Mouse (Mus musculus) naive thymus-derived CD4-positive, alpha-beta T cell, adult 2 months (primary cell): ENCODE measurements at regions not wholly inside any gene's neighbourhood (a gene's known extent, or its start where the extent isn't known, plus 50 kb on each side); places are given as distances from the start of the nearest gene placed in this dataset.

ENCODE experiments used
- DNase-seq: peaks from one replicate; pipeline ENCODE4 v3.0.0-alpha.2; 2011; ENCODE audit warnings: low read depth

DNA sequence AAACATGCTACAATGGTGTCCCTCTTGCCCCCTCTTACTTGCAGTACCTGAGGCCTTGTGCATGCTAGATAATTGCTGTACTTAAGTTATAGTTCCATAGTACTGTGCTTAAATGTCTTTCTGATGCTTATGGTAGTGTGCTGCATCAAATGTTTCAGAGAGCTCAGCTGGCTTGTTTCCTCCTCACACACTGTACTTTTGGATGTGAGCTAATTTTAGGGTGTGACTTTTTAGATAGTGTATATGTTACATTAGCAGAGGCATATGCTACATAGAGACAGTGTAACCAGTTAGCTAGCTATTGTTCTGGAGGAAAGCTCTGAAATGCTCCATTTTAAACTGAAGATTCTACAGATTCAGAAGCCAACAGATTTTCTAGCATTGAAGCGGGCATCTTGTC, 467.9 kb upstream of the Nr5a2 start:
- DNase-seq: no peak

DNA sequence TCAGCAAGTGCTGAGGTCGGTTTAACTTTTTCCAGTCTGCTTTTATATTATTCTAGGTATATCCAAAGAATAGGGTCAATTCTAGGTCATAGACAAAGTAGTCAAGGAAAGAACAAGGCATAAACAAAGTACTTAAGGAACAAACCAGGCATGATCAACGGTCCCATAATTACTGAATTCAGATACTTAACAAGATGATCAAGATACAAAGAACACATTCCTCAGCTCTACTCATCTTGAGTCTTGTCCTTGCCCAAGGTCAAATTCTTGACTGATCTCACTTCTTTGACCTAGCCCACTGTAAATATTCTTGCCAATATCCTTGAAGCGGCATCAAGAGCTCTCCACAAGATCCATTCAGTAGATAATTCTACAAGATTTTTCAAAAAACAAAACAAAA, 458.1 kb upstream of the Nr5a2 start:
- DNase-seq: no peak

DNA sequence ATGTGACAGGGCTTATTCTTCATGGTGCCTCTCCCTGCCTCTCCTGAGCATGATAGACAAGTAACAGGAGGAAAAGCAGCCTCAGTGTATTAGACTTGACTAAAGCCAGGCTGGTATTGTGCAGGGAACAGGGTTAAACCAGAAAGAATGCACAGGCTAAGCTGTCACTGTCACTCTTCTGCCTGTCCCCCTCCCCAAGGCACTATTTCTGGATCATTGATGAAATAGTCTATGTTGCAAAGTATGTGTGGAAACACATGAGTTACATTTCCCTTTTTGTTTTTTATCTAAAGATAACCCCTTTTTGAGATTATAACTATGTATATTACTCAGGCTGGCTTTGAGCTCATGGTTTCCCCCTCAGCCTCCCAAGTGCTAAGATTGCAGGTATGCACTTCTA, 436.5 kb upstream of the Nr5a2 start:
- no peak for DNase-seq

DNA sequence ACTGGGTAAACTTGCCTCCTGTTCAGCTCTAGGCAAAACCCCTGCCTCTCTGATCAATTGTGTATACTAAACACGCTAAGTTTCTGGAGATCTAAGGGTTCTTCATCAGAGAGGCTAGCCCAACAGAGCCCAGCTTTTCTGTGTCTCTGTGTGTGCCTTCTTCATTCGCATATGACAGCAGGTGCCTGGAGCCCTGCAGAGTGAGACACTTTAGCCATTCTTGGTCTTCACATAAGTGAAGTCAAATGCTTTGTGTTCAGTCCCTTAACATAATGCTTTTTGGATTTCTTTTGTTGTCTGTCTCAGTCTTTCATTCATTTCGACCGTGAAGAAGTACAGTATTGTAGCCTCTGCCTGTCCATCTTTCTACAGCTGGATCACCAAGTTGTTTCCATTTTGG, 427.3 kb upstream of the Nr5a2 start:
- DNase-seq: no peak

DNA sequence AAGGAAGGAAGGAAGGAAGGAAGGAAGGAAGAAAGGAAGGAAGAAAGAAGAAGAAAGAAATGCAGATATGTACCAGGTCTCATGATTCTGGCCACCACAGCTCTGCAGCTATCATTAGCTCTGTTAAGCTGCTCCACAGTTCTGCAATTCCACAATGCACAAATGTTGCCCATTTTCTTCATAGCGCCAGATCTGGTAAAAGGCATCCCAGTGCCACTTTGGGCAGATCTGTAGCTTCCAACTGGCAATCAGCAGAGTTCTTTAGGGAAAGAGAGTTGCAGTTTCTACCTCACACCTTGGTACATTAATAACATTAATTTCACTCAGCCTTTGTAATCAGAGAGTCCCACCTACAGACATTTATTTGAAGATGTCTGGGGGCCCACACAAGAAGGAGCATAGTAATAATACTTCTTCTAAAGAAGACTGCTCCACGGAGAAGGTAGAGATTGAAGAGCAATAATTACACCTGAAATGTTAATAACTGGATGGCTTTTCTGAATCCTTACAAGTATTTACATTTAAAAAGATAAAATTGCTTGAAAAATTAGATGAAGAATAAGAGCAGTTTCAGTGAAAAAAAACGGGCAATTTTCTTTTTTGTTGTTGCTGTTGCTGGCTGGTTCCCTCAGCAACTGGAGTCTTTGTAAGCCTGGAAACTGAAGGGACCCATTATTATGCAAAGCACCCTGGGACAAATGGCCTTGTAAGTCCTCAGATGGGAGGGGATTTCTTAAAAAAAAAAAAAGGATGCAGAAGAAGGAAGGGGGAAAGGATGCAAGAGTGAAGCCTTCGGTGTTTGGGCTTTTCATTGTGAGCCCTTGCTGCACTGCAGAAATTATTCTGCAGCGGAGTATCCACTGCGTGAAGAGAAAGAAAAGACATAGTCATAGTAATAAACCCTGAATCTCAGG, 418.1 kb upstream of the Nr5a2 start:
- no peak for DNase-seq

DNA sequence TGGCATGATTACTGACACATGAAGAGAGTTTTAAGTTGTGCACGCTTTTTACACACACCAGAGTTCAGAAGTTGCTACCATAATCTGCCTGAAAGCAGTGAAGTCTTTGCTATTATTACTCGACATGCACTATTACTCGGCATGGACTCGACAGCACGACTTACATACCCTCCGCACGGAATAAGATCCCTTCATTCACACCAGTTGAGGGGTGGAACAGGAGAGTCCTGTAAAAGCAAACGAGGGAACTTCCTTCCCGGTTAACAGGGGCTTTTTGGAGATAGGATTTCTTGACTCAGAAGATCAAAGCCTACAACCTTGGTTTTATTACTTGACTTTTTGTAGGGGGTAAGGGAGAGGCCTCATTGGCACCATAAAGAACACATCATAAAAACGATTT, 416.4 kb upstream of the Nr5a2 start:
- no peak for DNase-seq

DNA sequence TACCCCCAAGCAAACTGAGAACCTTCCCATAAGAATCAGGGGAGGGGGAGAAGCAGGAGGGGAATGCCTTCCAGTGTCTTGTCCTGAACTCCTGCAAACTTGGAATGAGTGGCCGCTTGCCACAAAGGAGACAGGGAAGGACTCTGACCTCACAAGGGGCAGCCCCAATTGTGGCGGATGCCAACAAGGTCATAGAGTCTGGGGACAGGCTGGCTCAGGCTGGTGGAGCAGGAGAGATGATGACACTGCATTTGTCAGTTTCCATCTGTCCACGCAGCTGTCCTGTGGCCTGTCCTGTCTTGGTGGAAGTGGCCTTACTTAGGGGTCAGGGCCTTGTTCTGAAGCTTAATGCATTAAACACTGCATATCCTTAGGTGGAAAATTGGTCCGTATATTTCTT, 414.4 kb upstream of the Nr5a2 start:
- DNase-seq: no peak

DNA sequence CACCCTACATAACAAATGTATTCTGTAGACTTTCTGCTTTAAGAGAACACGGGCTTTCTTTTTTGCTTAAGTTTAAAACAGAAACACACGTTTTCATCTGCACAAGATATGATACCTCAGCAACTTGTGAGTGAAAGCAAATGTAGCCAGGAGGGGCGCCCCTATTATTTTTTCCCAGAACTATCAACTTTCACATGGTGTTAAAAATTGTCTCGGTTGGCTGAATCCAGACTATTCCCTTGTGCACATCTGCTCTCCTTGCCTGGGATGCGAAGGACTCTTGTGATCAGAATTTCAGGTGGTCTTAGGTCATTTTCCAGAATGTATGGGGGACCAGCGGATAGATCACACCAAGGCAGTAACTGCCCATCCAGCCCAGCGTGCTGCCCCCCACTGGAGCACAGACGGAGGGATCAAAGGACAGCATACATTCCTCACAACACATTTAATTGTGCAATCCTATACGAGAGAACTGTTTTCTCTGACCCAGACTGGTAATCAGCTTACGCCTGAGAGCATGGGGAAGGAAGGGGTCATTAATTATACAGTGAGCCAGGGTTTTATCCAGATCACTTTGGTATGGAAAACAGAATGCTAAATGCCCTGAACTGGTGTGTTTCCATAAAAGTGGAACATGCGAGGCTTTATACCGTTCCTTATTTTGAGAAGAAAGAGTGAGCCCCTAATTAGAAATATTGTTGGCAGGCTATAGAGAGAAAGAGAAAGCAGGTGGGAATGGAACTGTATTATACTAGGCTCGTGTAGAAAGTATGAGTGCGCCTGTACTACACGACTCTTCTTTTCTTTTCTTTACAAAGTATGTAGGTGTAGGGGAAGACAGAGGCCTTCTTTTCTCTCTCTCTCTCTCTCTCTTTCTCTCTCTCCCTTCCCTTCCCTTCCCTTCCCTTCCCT, 413.5 kb upstream of the Nr5a2 start:
- DNase-seq: no peak

DNA sequence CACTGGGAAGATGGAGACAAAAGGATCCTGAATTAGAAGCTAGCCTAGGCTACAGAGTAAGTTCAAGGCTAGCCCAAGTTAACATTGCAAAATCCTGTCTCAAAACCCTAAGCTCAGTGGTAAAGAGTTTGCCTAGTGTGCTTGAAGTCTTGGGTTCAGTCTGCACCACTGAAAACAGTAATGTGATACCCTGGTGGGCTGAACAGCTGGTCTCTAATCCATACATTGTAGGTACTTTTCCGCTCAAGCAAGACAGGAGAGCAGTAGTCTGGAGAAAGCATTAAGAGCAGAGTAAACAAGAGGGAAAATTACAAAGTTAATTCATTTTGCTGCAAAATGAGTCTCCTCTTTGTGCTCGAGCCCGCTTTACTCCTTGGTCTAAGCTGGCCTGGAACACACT, 412.0 kb upstream of the Nr5a2 start:
- no peak for DNase-seq

DNA sequence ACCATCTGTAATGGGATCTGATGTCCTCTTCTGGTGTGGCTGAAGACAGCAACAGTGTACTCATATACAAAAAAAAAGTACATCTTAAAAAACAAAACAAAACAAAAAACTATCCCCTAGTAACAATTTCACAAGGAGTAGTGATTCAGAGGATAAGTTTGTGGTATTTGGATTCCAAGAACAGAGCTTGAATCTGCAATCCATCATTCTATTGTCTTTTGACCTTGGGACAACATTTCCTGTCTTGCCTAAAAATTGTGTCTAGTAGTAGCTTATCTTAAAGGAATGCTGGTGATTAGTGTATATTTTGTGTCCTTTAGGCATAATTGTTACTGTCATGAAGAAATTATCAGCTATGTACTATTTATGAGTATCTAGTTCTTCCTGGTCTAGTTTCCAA, 404.1 kb upstream of the Nr5a2 start:
- DNase-seq: no peak

DNA sequence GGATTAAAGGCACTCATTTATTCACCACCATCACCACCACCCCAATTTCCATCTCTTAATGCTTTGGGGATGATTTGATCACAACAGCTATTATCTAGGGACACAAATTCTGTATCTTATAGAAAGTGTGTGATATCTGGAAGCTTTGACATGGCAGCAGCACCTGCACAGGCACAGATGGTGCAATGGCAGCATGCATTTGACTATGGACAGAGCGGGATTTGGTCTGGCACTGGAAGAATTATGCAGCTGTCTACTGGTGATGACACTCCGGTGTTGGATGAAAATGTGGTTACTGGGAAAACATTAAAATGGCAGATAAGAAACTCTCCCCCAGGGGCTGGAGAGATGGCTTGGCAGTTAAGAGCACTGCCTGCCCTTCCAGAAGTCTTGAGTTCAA, 403.7 kb upstream of the Nr5a2 start:
- no peak for DNase-seq

DNA sequence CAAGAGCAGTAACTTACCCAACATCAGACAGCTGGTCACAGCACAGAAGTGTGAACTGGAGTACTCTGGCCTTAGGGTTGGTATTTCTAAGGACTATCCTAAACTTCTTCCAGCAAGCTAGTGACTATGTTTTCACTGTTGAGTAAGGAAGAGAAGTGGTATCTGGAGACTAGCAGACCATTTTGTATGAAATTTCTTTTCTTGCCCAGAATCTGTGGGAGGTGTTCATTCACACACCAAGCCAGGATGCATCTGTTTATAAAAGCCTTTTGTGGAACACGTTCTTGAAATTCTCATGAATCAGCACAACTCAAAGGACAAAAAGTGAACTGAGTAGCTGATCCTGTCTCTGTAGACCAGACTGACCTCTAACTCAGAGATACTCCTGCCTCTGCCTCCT, 403.3 kb upstream of the Nr5a2 start:
- no peak for DNase-seq

DNA sequence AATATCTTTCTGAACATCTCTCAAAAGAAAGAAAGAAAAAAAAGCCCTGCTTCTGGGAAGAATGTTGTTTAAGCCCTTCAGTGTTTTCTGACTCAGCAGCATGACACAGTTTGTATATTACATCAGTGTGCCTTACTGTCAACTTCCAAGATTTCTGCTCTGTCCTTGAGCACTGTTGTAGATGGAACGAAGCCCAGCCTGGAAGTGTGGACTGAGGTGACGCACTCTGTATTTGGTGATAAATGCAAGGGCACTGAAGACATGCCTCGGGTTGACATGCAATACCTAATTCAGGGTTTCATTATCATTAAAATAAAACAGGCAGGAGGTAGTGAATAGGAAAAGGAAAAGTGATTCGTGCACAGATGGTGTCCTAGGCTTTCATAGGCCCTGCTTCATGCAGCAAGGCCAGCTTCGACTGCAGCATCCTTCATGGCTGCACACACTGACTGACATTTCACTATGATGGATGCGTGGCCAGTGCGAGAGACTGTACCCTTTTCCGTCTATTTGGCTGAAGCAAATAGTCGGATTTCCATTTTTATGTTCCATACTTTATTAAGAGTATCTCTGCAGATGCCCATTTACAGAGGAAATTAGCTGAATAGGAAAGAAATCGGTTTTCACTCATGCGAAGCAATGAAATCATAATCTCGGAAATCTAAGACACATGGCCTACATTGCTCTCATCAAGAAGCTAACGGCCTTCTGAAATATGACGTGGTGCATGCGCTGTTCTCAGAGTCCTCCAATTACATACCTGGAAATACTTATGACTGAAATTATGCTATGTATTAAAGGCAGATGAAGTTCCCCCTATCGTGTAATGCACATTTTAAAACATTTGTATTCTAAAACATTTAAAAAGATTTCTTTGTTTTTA, 400.7 kb upstream of the Nr5a2 start:
- no peak for DNase-seq

DNA sequence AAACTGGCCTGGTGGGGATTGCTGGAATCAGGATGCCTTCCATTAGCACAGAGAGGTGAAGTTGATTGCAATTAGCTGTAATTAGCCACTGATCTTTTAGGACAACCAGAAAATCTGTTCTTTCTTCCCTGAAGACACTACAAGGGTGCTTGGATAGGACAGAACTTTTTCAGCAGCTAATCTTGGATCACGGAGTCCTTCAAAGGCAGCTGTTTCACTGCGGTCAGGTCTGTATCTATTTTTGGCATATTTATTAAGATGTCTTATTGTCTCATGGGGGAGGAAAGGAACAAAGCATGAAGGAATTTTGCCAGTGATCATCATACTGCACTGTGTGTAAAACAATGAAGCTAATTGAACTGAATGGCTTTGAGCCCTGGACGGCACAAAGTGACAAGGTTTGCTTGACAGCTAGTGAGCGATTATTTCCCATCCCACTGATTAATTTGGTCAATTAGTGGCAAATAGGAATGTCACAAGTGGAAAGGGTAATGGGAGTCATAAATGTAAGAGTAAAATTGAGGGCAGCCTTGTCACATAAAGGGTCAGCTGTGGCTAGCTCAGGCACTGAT, 395.8 kb upstream of the Nr5a2 start:
- DNase-seq: no peak

DNA sequence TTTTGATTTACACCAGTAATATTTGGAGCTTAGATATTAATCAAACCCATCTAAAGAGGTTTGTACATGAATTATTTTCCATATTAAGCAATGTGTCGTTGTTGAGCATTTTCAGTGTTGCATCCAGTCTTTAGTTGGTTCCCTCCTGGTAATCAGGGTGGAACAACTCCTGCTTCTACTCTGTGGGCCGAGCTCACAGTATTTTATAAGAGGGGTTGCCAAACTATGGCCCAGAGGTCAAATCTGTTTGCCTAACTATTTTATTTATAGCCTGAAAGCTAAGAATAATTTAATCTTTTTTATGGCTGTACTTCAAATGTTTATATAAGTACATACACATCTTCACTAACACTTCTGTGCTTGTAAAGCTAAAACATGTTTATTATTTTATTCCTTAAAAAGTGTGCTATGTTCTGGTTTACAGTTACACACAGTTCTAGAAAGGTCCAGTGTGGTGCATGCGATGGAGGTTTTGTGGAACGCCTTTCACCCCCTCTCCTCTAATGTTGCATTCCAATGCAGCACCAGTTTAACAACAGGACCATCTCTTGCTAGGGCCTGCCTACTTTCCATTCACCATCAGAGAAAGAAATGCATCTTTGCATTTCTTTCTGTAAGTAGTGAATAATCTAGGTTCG, 392.3 kb upstream of the Nr5a2 start:
- DNase-seq: no peak

DNA sequence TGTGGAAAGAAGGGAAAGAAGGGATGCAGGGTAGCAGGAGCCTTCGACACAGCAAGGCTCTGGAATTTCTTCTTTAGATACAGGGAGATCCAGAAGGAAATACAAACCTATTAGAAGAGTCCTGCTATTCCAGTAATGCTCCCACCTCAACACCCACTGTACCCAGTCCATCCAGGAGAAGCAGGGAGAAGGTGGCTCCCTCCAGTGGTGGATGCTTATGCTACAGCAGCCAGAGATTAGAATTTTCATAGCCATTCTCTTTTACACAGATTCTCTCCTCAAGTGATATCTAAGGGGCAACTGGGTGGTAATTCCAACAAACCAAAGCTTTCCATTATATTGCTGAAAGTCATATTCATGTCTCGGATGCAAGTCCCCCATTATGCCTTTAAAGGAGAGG, 373.9 kb upstream of the Nr5a2 start:
- DNase-seq: no peak

DNA sequence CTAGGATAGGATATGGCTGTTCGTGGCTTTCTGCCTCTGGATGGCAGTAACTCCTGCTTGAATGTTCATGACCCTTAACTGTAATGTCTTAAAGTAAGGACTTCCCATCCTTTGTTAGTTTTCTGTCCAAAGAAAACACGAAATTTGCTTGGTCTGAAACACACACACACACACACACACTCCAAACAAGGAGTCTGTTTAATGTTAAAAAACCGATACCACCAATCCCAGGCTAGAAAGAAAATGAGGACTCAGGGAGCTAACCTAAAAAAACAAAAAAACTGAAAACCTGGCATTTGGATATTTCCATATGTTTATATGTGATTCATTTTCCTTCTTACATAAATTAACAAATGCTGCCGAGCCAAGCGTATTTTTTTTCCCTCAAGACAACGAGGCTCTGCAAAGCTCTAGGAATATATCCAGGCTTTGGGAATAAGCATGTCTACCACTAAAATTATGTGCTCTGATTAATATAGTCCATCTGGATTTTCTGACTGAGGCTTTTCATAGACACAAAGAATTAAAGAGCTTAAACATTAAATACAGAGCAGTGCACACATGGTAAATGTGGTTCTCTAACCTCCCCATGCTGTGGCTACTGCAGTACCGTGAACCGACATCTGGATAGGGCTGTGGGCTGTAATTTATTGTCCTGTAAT, 372.0 kb upstream of the Nr5a2 start:
- no peak for DNase-seq

DNA sequence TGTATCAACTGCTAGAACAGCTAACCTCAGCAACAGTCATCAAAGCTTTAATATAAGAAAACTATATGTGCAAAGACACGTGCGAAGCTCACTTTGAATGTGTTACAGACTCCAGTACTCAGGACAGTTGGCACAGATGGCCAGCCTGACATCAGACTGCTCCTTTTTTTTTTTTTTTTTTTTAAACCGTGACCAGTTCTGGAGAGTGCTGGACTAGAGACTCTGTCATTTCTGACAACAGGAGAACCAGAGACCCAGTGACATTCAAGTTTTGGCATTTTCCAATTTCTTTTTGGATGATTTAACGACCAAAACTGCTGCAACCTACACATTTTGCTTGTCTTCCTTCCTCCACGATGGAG, 371.5 kb upstream of the Nr5a2 start:
- no peak for DNase-seq

DNA sequence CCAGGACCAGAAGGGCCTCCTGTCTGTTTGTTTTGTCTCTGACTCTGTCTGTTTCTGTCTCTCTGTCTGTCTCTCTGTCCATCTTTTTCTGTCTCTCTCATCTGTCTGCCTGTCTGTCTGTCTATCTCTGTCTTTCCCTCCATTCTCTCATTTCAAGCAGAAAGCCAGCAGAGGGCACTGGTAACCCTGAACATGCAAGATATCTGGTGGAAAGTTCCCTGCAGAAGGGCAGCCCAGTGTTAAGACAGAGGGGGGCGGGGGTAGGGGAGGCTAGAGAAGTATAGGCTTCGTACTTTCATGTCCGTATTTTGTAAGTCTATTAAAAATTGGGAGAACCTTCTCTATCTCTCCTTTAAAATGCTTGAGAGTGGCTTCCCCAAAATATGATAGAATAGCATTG, 370.4 kb upstream of the Nr5a2 start:
- peak; percentile 44 for DNase-seq

DNA sequence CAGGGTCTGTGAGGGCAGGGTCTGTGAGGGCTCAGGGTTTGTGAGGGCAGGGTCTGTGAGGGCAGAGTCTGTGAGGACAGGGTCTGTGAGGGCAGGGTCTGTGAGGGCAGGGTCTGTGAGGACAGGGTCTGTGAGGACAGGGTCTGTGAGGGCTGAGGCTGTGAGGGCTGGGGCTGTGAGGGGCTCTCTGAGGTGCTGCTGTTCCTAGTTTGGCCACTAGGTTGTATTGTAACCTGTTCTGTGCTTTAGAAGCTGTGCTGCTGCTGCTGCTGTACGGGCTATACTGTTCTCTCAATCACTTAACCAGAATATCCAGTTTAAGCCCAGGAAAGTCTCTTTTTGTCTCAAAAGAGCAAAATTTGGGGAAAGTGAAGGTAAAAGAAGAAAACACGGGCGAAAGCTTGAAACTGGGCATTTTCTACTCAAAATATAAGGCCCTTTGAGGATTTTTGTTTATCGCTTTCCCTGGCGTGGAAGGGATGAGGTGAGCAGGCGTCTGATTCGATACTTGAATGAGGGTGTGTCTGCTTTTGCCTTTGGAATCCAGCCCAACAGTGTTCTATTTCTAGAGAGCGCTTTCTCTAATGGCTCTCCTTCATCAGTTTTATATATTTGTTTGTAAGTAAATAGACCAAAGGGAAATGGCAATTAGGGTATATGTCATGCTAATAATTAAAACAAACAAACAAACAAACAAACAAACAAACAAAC, 363.8 kb upstream of the Nr5a2 start:
- DNase-seq: peak; percentile 48
